In genomic region chr10:98886770-98887271, GRCm38 (mm10) we compare ENCODE assay signal across 21 mouse cellular contexts.
"Had no signal": no experiment of that assay in that cellular context is flagged by ENCODE, and none has a peak within 500 bp of the region (broad histone marks: within the 10 kb centered on the region; RNA-seq: fewer than 3 reads in every experiment).

No protein-coding gene starts in this region.

- H3K27ac ChIP-seq: layer of hippocampus, adult 2 months; limb, embryonic 10.5 days; limb, embryonic 13.5 days; liver, embryonic 12.5 days; liver, embryonic 15.5 days; macrophage; midbrain, embryonic 10.5 days; midbrain, embryonic 13.5 days; neural tube, embryonic 12.5 days; neural tube, embryonic 15.5 days had no signal

- H3K36me3 ChIP-seq: limb, embryonic 10.5 days; limb, embryonic 13.5 days; liver, embryonic 12.5 days; liver, embryonic 15.5 days; midbrain, embryonic 10.5 days; midbrain, embryonic 13.5 days; neural tube, embryonic 12.5 days; neural tube, embryonic 15.5 days had no signal

- H3K9ac ChIP-seq: limb, embryonic 13.5 days; liver, embryonic 12.5 days; liver, embryonic 15.5 days; midbrain, embryonic 13.5 days; neural tube, embryonic 12.5 days; neural tube, embryonic 15.5 days had no signal

- H3K4me3 ChIP-seq: layer of hippocampus, adult 2 months; limb, embryonic 10.5 days; limb, embryonic 13.5 days; liver, embryonic 12.5 days; liver, embryonic 15.5 days; megakaryocyte, embryonic 14.5 days; midbrain, embryonic 10.5 days; midbrain, embryonic 13.5 days; neural tube, embryonic 12.5 days; neural tube, embryonic 15.5 days had no signal

- H3K4me2 ChIP-seq: limb, embryonic 13.5 days; liver, embryonic 12.5 days; liver, embryonic 15.5 days; midbrain, embryonic 13.5 days; neural tube, embryonic 12.5 days; neural tube, embryonic 15.5 days had no signal

- DNase-seq: kidney, adult 11 months; kidney, adult 8-10 months; kidney, postnatal 25 days; layer of hippocampus, adult 9-11 months; liver; lung, adult 2 months; thymus, adult 18-20 months; thymus, postnatal 14 days; thymus, postnatal 4 days had no signal

- ATAC-seq: liver, embryonic 12.5 days; midbrain, embryonic 13.5 days; midbrain, embryonic 16.5 days had no signal

- H3K4me1 ChIP-seq: limb, embryonic 10.5 days; limb, embryonic 13.5 days; liver, embryonic 12.5 days; liver, embryonic 15.5 days; megakaryocyte, embryonic 14.5 days; midbrain, embryonic 10.5 days; midbrain, embryonic 13.5 days; neural tube, embryonic 12.5 days; neural tube, embryonic 15.5 days had no signal

- H3K9me3 ChIP-seq: limb, embryonic 10.5 days; liver, embryonic 12.5 days; liver, embryonic 15.5 days; midbrain, embryonic 10.5 days; midbrain, embryonic 13.5 days; neural tube, embryonic 12.5 days; neural tube, embryonic 15.5 days had no signal

- H3K27me3 ChIP-seq: limb, embryonic 13.5 days; liver, embryonic 15.5 days; megakaryocyte, embryonic 14.5 days; midbrain, embryonic 13.5 days; neural tube, embryonic 12.5 days; neural tube, embryonic 15.5 days had no signal
